Mouse (Mus musculus) thymus, adult 2 months (tissue): Measurements from ENCODE around the gene Tmtc1.

Source experiments
- CTCF ChIP-seq: fragments of 200-500 bp; IDR thresholded peaks from 2 replicates; pipeline ENCODE4 v1.5.1; 2012; ENCODE audit warnings: mild to moderate bottlenecking, control low read depth, low read length, moderate library complexity, borderline replicate concordance; ENCODE audit not compliant: control insufficient read depth, poor library complexity, insufficient read depth; ENCODE audit errors: extremely low read depth
- POLR2A ChIP-seq: fragments of 200-500 bp; IDR thresholded peaks from 2 replicates; pipeline ENCODE4 v1.6.1; 2012; ENCODE audit warnings: mild to moderate bottlenecking, low read length, control low read depth, moderate library complexity; ENCODE audit not compliant: control insufficient read depth, poor library complexity, insufficient read depth; ENCODE audit errors: extremely low read depth

DNA sequence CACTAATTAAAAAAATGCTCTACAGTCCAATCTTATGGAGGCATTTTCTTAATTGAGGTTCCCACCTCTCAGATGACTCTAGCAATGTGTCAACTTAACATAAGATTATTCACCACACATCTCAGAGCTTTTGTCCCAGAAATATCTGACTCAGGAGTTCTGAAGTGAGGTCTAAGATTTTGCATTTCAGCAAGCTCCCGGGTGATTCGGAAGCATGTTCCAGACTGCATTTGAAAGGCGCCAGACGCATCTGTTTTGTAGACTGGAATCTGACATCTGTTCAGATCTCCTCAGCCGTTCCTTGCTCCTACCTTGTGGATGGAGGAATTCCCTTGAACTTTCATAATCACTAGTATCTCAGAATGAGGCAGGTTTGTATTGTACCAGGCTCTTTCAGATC, 47.7 kb upstream of the Tmtc1 start:
- TF ChIP-seq POLR2A (no peak), CTCF (no peak)
